Mouse (Mus musculus): ENCODE measurements around the gene Rbm47. TPM values are rescaled to one million over a fixed set of nuclear protein-coding genes. Genes with fewer than 3 reads are reported as not detected.

The Rbm47 gene
- total RNA-seq, 2 experiments from 2014 or later: 1.7 to 2.2 TPM

- DNase-seq: no peak
These were observed 16.4 kb downstream of the Rbm47 start for GRCm38 (mm10) chr5:66156431-66156962.

GRCm38 (mm10) chr5:66154616-66155015 lies 18.3 kb downstream of the Rbm47 start:
- no peak for DNase-seq

- DNase-seq: no peak
These were observed 19.4 kb downstream of the Rbm47 start for GRCm38 (mm10) chr5:66153486-66153885.

- DNase-seq: peak; percentile 11
These were observed 21.4 kb downstream of the Rbm47 start for GRCm38 (mm10) chr5:66151301-66152188.

- peak; percentile 55 for DNase-seq
These were observed 22.1 kb downstream of the Rbm47 start for GRCm38 (mm10) chr5:66150706-66151300.

GRCm38 (mm10) chr5:66150106-66150705 lies 22.7 kb downstream of the Rbm47 start:
- no peak for DNase-seq

- no peak for DNase-seq
These were observed 23.3 kb downstream of the Rbm47 start for GRCm38 (mm10) chr5:66149571-66149970.

GRCm38 (mm10) chr5:66149111-66149510 lies 23.8 kb downstream of the Rbm47 start:
- no peak for DNase-seq

GRCm38 (mm10) chr5:66147313-66147712 lies 25.6 kb downstream of the Rbm47 start:
- DNase-seq: no peak

- no peak for DNase-seq
These were observed 27.3 kb downstream of the Rbm47 start for GRCm38 (mm10) chr5:66145583-66145982.

GRCm38 (mm10) chr5:66143093-66144032 lies 29.6 kb downstream of the Rbm47 start:
- DNase-seq: no peak

- DNase-seq: no peak
These were observed 31.4 kb downstream of the Rbm47 start for GRCm38 (mm10) chr5:66141474-66141873.

- DNase-seq: no peak
These were observed 33.2 kb downstream of the Rbm47 start for GRCm38 (mm10) chr5:66139634-66140295.

GRCm38 (mm10) chr5:66139171-66139570 lies 33.7 kb downstream of the Rbm47 start:
- DNase-seq: no peak

GRCm38 (mm10) chr5:66138597-66138996 lies 34.3 kb downstream of the Rbm47 start:
- no peak for DNase-seq

- no peak for DNase-seq
These were observed 35.7 kb downstream of the Rbm47 start for GRCm38 (mm10) chr5:66137250-66137649.

GRCm38 (mm10) chr5:66135853-66136210 lies 37.1 kb downstream of the Rbm47 start:
- no peak for DNase-seq

GRCm38 (mm10) chr5:66135161-66135852 lies 37.6 kb downstream of the Rbm47 start:
- no peak for DNase-seq

- no peak for DNase-seq
These were observed 38.3 kb downstream of the Rbm47 start for GRCm38 (mm10) chr5:66134578-66134977.

GRCm38 (mm10) chr5:66128948-66129347 lies 44.0 kb downstream of the Rbm47 start:
- DNase-seq: no peak

GRCm38 (mm10) chr5:66125418-66125817 lies 47.5 kb downstream of the Rbm47 start:
- DNase-seq: no peak

All from gastrocnemius, postnatal 10 days (tissue).